Mouse (Mus musculus) G1E-ER4 (cell line): ENCODE results near the gene Hyou1. TPM values are rescaled to one million over a fixed set of nuclear protein-coding genes. Genes with fewer than 3 reads are reported as not detected.

Source experiments
- GATA1 ChIP-seq: IDR thresholded peaks from one replicate; pipeline ENCODE4 v1.8.0; 2012; ENCODE audit warnings: low read length, inconsistent platforms
- polyA plus RNA-seq: library from polyadenylated mRNA; stranded (reverse); fragments of >175 nt; gene quantifications from 2 replicates; pipeline ENCODE4 v1.2.3, GENCODE M21; 2012

Hyou1 gene
- polyA plus RNA-seq, 1 experiment: 28.0 TPM

GRCm38 (mm10) chr9:44389273-44389672, 10.0 kb downstream of the Hyou1 start:
- TF ChIP-seq GATA1: no peak

GRCm38 (mm10) chr9:44391466-44391865, 12.2 kb downstream of the Hyou1 start:
- no peak for TF ChIP-seq GATA1

DNA sequence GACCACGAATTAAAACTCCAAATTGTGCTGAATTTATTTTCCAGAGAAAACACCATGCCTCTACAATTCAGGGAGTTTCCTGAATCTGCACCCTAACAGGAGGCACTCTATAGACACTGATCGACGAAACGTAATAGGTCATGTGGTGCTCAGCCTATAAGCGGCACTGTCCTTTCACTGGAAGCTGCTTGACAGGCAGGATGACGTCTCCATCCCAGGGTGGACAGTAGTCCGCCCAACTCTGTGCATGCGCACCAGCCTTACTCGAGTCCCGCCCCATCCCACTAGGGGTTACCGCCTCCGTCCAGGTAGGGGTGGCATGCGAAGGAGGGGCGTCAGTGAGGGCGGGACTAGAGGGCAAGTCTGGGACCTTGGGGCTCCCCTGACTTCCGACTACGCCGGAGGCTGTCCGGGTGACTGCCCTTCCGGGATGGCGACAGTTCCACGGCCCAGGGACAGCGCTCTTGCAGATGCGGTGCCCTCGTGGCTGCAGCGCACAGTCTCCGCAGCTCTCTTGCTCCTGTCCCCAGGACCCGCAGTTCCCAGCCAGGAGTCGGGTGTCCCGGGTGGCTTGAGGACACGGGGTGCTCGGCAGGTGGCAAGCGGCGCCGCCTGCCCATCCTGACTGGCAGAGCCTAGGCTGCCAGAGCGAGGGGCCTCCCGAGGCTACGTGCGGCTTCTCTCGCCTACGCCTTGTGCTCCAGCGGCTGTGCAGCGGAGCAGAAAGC, 17.6 kb downstream of the Hyou1 start, which contains the start of gene Slc37a4:
Gene Slc37a4, plus strand, starts transcription at position 169 of the 728 bp plus-strand sequence.
- no peak for TF ChIP-seq GATA1

DNA sequence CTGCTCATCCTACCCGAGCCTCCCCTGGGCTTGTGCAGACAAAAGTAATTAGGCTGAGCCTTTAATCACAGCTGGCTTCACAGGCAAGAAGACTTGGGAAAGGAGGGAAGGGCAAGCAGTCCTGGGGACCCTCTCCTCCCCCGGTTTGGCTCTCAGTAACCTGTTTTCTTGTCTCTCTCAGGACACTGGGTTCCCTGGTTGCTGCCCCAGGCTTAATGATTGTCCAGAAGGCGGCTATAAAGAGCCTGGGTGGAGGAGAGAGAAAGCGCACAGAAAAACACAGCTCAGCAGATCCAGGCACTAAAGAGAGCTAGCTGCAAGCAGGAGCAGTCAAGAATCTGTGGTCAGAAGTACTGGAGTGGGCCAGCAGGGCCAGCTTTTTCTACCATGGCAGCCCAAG, 18.8 kb downstream of the Hyou1 start:
- TF ChIP-seq GATA1: no peak

DNA sequence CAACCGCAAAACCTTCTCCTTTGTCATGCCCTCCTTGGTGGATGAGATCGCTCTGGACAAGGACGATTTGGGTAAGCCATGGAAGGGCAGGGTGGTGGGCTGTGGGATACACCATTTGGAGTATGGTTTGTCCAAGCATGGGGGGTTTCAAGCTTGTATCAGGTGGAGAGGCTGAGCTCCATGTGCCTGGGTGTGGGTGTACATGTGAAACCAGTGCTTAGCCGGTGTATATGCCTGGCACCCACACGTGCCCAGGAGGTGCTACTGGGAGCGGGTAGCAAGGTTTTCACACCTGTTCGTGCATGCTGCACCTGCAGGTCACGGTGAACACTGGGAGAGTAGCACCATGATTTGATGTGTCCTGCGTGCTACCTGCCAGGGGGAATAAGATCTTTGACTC, 19.3 kb downstream of the Hyou1 start:
- no peak for TF ChIP-seq GATA1

- no peak for TF ChIP-seq GATA1
These were observed 20.0 kb downstream of the Hyou1 start for GRCm38 (mm10) chr9:44399114-44399794.

GRCm38 (mm10) chr9:44399795-44400114, 20.5 kb downstream of the Hyou1 start:
- TF ChIP-seq GATA1: no peak

DNA sequence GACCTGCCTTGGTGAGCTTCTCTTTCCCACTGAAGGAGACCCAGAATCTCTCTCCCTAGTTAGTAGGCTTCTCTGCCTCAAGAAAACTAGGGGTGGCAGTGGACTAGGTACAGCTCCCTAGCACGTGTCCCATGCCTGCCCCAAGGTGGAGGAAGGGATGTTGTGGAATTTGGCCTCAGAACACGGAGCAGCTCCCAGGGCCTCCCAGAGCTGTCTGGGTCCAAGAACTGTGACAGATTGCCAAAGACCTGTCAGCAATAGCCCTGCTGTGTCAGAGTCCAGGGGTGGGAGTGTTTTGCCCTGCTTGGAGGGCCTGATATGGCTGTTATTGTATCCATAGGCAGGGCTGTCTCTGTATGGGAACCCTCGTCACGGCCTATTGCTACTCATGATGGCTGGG, 21.8 kb downstream of the Hyou1 start:
- TF ChIP-seq GATA1: no peak

DNA sequence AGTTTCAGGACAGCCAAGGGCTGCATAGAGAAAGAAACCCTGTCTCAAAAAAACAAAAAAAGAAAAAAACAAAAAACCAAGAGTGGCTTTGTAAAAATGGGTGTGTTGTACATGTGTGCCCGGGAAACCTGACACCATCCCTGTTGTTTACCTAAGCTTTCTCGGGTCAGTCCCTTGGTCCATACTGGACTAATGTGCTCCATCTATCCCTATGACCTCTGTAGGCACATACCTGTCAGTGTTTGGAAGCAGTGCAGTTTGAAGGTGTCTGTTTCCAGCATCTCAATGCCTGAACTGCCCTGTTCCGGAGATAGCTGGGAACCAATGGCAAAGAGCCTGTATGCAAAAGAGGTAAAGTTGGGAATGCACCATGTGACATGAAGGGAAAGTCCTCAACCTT, 25.7 kb downstream of the Hyou1 start:
- no peak for TF ChIP-seq GATA1

GRCm38 (mm10) chr9:44406906-44407751, 27.8 kb downstream of the Hyou1 start, which contains the start of the genes Rps25 and Trappc4:
Rps25 (plus strand) TSS chr9:44407139.
Trappc4 (minus strand) TSS chr9:44407600.
- no peak for TF ChIP-seq GATA1

GRCm38 (mm10) chr9:44407752-44408097, 28.4 kb downstream of the Hyou1 start:
- TF ChIP-seq GATA1: no peak

DNA sequence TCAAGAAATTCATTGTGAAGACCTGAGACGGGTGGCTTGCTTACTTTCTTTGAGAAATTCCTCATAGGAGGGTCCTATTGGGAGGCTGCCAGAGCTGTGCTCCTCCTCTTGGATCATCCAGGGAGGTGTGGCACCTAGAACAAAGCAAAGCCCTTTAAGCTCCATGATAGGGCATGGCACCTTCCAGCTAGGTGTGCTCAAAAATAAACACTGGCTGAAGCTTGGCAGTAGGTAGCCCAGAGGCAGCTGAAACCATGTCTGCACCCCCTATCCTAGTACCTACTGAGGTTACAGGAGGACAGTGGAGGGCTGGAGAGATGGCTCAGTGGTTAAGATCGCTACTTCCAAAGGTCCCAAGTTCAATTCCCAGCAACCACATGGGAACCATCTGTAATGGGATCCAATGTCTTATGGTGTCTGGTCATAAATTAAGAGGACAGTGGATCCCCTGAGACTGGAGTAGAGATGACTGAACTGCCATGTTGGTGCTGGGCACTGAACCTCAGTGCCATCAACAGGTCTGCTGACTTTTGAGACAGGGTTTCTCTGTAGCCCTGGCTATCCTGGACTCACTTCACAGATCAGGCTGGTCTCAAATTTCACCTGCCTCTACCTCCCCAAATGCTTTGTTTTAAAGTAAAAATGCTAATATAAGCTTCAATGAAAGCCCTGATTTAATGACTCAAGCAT, 31.5 kb downstream of the Hyou1 start:
- TF ChIP-seq GATA1: no peak

GRCm38 (mm10) chr9:44411601-44412130, 32.4 kb downstream of the Hyou1 start:
- no peak for TF ChIP-seq GATA1

DNA sequence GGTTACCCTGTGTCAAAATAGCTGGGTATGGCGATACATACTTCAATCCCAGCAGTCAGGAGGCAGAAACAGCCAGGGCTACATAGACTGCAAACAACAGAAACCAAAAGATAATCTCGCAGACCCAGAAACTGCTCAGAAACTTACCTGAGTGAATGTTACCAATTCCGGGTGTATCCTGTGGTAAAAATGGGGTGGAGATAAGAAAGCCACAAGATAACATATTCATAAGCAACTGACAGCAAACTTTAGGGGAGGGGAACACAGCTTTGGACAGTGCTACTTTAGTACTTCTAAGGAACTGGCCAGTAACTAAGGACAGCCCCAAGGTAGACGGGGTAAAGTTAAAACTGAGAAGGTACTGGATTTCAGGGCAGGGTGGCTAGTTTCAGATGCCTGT, 33.0 kb downstream of the Hyou1 start:
- TF ChIP-seq GATA1: peak; percentile 52

- no peak for TF ChIP-seq GATA1
These were observed 33.5 kb downstream of the Hyou1 start for GRCm38 (mm10) chr9:44412781-44413180.
